Mouse (Mus musculus): ENCODE data around the gene Olfr1424.
"Not testable (repeated sequence)": the region's sequence is repeated elsewhere in the genome, so short reads cannot be mapped to it uniquely, and the experiment has no call there.

Gene Olfr1424

GRCm38 (mm10) chr19:12062582-12062981 is at the start of gene Olfr1424:
TSS of gene Olfr1424 (minus strand) at chr19:12062682.
- not testable (repeated sequence) for DNase-seq

GRCm38 (mm10) chr19:12104541-12104940 is 42.1 kb upstream of the Olfr1424 start:
- no peak for DNase-seq

- no peak for DNase-seq
Observed at GRCm38 (mm10) chr19:12103234-12103633, 40.8 kb upstream of the Olfr1424 start, which contains the start of gene Olfr1427. TSS of gene Olfr1427 (minus strand) at chr19:12103334.

- no peak for DNase-seq
Observed at GRCm38 (mm10) chr19:12091913-12092312, 29.4 kb upstream of the Olfr1424 start, which contains the start of gene Olfr1426. TSS of gene Olfr1426 (minus strand) at chr19:12092013.

GRCm38 (mm10) chr19:12077631-12078030 is 15.1 kb upstream of the Olfr1424 start, which contains the start of gene Olfr1425:
TSS of gene Olfr1425 (minus strand) at chr19:12077731.
- not testable (repeated sequence) for DNase-seq

GRCm38 (mm10) chr19:12069546-12069945 is 7.1 kb upstream of the Olfr1424 start:
- not testable (repeated sequence) for DNase-seq

- DNase-seq: not testable (repeated sequence)
Observed at GRCm38 (mm10) chr19:12067806-12068205, 5.3 kb upstream of the Olfr1424 start.

GRCm38 (mm10) chr19:12043163-12043562 is 19.3 kb downstream of the Olfr1424 start:
- DNase-seq: no peak

GRCm38 (mm10) chr19:12041217-12041616 is 21.3 kb downstream of the Olfr1424 start, which contains the start of gene Olfr1423:
TSS of gene Olfr1423 (minus strand) at chr19:12041317.
- DNase-seq: no peak

- no peak for DNase-seq
Observed at GRCm38 (mm10) chr19:12037727-12038126, 24.8 kb downstream of the Olfr1424 start.

GRCm38 (mm10) chr19:12026606-12027005 is 35.9 kb downstream of the Olfr1424 start:
- DNase-seq: no peak

GRCm38 (mm10) chr19:12025333-12025732 is 37.1 kb downstream of the Olfr1424 start:
- DNase-seq: no peak

- no peak for DNase-seq
Observed at GRCm38 (mm10) chr19:12024149-12024548, 38.3 kb downstream of the Olfr1424 start.

GRCm38 (mm10) chr19:12016192-12016591 is 46.3 kb downstream of the Olfr1424 start:
- DNase-seq: no peak

GRCm38 (mm10) chr19:12015708-12016107 is 46.8 kb downstream of the Olfr1424 start:
- no peak for DNase-seq

GRCm38 (mm10) chr19:12013228-12013627 is 49.3 kb downstream of the Olfr1424 start:
- DNase-seq: peak; percentile 39

- DNase-seq: no peak
Observed at GRCm38 (mm10) chr19:12012615-12013014, 49.9 kb downstream of the Olfr1424 start.

- peak; percentile 88 for DNase-seq
Observed at GRCm38 (mm10) chr19:12011560-12012556, 50.6 kb downstream of the Olfr1424 start.

GRCm38 (mm10) chr19:12010916-12011559 is 51.4 kb downstream of the Olfr1424 start:
- peak; percentile 85 for DNase-seq

- DNase-seq: peak; percentile 59
Observed at GRCm38 (mm10) chr19:12010281-12010771, 52.2 kb downstream of the Olfr1424 start.

GRCm38 (mm10) chr19:12009501-12010280 is 52.8 kb downstream of the Olfr1424 start:
- DNase-seq: peak; percentile 72
